Mouse (Mus musculus) embryonic facial prominence, embryonic 11.5 days (tissue): ENCODE results near the gene Ddr2. TPM values are rescaled to one million over a fixed set of nuclear protein-coding genes. Genes with fewer than 3 reads are reported as not detected.

Experiments used
- ATAC-seq: fragments of 200-750 bp; cut with Nextera tagmentation; replicated peaks from 2 replicates; pipeline ENCODE4 v1.8.0; 2017; ENCODE audit warnings: low read depth; ENCODE audit not compliant: insufficient number of reproducible peaks, low FRiP score, low TSS enrichment
- DNase-seq: peaks from one replicate; pipeline ENCODE4 v3.0.0-alpha.2; 2015; ENCODE audit warnings: low spot score
- H3K27ac ChIP-seq: fragments of 300-500 bp; sonication (generic); replicated peaks from 2 replicates; pipeline ENCODE4 v1.5.1; 2014; ENCODE audit warnings: mild to moderate bottlenecking, low read depth, low read length, control low read depth
- H3K27me3 ChIP-seq: fragments of 300-500 bp; sonication (generic); 2 replicates; pipeline ENCODE4 v1.6.1; 2014; ENCODE audit warnings: mild to moderate bottlenecking, low read length, moderate library complexity, mixed read lengths; ENCODE audit not compliant: control insufficient read depth, insufficient read depth
- H3K36me3 ChIP-seq: fragments of 300-500 bp; sonication (generic); replicated peaks from 2 replicates; pipeline ENCODE4 v1.6.1; 2014; ENCODE audit warnings: low read depth, mild to moderate bottlenecking, low read length, moderate library complexity, mixed read lengths; ENCODE audit not compliant: control insufficient read depth, insufficient read depth
- H3K4me1 ChIP-seq: fragments of 300-500 bp; sonication (generic); 2 replicates; pipeline ENCODE4 v1.6.1; 2014; ENCODE audit warnings: low read length, mixed read lengths; ENCODE audit not compliant: control insufficient read depth, insufficient read depth
- H3K4me2 ChIP-seq: fragments of 300-500 bp; sonication (generic); 2 replicates; pipeline ENCODE4 v1.6.1; 2014; ENCODE audit warnings: low read depth, mild to moderate bottlenecking, control low read depth, low read length, moderate library complexity
- H3K4me3 ChIP-seq: fragments of 300-500 bp; sonication (generic); 2 replicates; pipeline ENCODE4 v1.5.1; 2014; ENCODE audit warnings: low read depth, low read length, control low read depth
- H3K9ac ChIP-seq: fragments of 300-500 bp; sonication (generic); replicated peaks from 2 replicates; pipeline ENCODE4 v1.6.1; 2014; ENCODE audit warnings: mild to moderate bottlenecking, control low read depth, low read length
- H3K9me3 ChIP-seq: fragments of 300-500 bp; sonication (generic); replicated peaks from 2 replicates; pipeline ENCODE4 v1.6.1; 2016; ENCODE audit warnings: mild to moderate bottlenecking, low read length, inconsistent platforms, mixed read lengths; ENCODE audit not compliant: control insufficient read depth
- WGBS: fragments of 180-500 bp; shearing (Covaris S2); extraction: QIAGEN DNeasy Blood & Tissue Kit; methylation state at CpG from one replicate; pipeline ENCODE4 v1.1.7; 2014; 5-methylcytosine and 5-hydroxymethylcytosine counted together
- polyA plus RNA-seq: library from polyadenylated mRNA; unstranded; fragments of >200 nt; fragmentation: Nextera tagmentation; extraction: Ambion mirVana; gene quantifications from 2 replicates; pipeline ENCODE4 v1.2.1, GENCODE M21; 2014

Ddr2 gene
- polyA plus RNA-seq, 1 experiment from 2014 or later = 87.5 TPM

GRCm38 (mm10) chr1:169950651-169951050 is 159.9 kb downstream of the Ddr2 start:
- DNase-seq (no peak), ATAC-seq (no peak)
- H3K4me1 ChIP-seq = no peaks in the 10 kb centered on the region
- H3K36me3 ChIP-seq = peaks cover 6% of the 10 kb centered on the region
- H3K4me3 ChIP-seq = no peak overlapping the region
- H3K27ac ChIP-seq = no peak overlapping the region
- H3K9me3 ChIP-seq = no peaks in the 10 kb centered on the region
- H3K4me2 ChIP-seq = no peak overlapping the region
- 92% methylated on average over 4 of the region's 4 CpGs for WGBS
- no peak overlapping the region for H3K9ac ChIP-seq
- H3K27me3 ChIP-seq = no peaks in the 10 kb centered on the region

DNA sequence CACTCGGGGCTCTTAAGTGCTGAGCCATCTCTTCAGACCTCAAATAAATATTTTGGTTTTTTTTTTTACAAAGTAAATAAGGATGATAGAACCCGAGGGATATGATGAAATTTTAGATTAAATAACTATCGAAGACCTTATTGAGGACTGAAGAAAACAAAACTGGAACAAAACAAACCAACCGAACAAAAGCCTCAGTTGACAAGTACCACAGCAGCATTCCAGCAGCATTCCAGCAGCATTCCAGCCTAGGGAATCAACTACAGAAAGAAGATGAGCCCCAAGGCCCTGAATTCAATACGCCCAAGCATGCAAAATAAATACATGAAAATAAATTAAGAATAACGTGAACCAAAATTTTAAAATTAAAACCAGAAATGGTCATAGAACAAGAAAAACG is 160.6 kb downstream of the Ddr2 start:
- Histone ChIP-seq H3K4me3 (no peak overlapping the region), H3K9ac (no peak overlapping the region), H3K9me3 (no peaks in the 10 kb centered on the region), H3K27me3 (no peaks in the 10 kb centered on the region), H3K4me2 (no peak overlapping the region), H3K27ac (no peak overlapping the region), H3K4me1 (no peaks in the 10 kb centered on the region), H3K36me3 (peaks cover 5% of the 10 kb centered on the region)
- WGBS = 61% methylated on average over 7 of the region's 7 CpGs
- no peak for ATAC-seq
- DNase-seq = no peak

GRCm38 (mm10) chr1:169948866-169949265 is 161.7 kb downstream of the Ddr2 start:
- Histone ChIP-seq H3K9me3 (no peaks in the 10 kb centered on the region), H3K27ac (no peak overlapping the region), H3K9ac (no peak overlapping the region), H3K4me2 (no peak overlapping the region), H3K4me3 (no peak overlapping the region), H3K27me3 (no peaks in the 10 kb centered on the region), H3K36me3 (no peaks in the 10 kb centered on the region; the same call in 1 of the 2 replicates), H3K4me1 (no peaks in the 10 kb centered on the region)
- no peak for ATAC-seq
- 73% methylated on average over 7 of the region's 7 CpGs for WGBS
- no peak for DNase-seq

- Histone ChIP-seq H3K36me3 (no peaks in the 10 kb centered on the region; the same call in 1 of the 2 replicates), H3K9ac (no peak overlapping the region), H3K4me1 (no peaks in the 10 kb centered on the region), H3K9me3 (no peaks in the 10 kb centered on the region), H3K27ac (no peak overlapping the region), H3K27me3 (no peaks in the 10 kb centered on the region), H3K4me2 (no peak overlapping the region), H3K4me3 (no peak overlapping the region)
- DNase-seq = no peak
- ATAC-seq = 0 out of 2 replicates have a peak, but pooled peaks have one; percentile 67
- 73% methylated on average over 7 of the region's 7 CpGs for WGBS
Measured at GRCm38 (mm10) chr1:169948280-169948679, 162.3 kb downstream of the Ddr2 start.

- WGBS = 78% methylated on average over 6 of the region's 6 CpGs
- no peak for ATAC-seq
Measured at GRCm38 (mm10) chr1:169947654-169948053, 162.9 kb downstream of the Ddr2 start.

GRCm38 (mm10) chr1:169946004-169946403 is 164.6 kb downstream of the Ddr2 start:
- Histone ChIP-seq H3K36me3 (no peaks in the 10 kb centered on the region), H3K27me3 (no peaks in the 10 kb centered on the region), H3K4me1 (no peaks in the 10 kb centered on the region), H3K4me3 (no peak overlapping the region), H3K27ac (no peak overlapping the region), H3K9ac (no peak overlapping the region), H3K4me2 (no peak overlapping the region), H3K9me3 (no peaks in the 10 kb centered on the region)
- no peak for DNase-seq
- 74% methylated on average over 3 of the region's 3 CpGs for WGBS
- no peak for ATAC-seq

More at GRCm38 (mm10) chr1:169947654-169948053, 162.9 kb downstream of the Ddr2 start:
- DNase-seq = no peak
- Histone ChIP-seq H3K4me1 (no peaks in the 10 kb centered on the region), H3K27me3 (no peaks in the 10 kb centered on the region), H3K36me3 (no peaks in the 10 kb centered on the region; the same call in 1 of the 2 replicates), H3K9ac (no peak overlapping the region), H3K4me3 (no peak overlapping the region), H3K4me2 (no peak overlapping the region), H3K9me3 (no peaks in the 10 kb centered on the region), H3K27ac (no peak overlapping the region)

- H3K36me3 ChIP-seq = no peaks in the 10 kb centered on the region
- H3K27me3 ChIP-seq = no peaks in the 10 kb centered on the region
- no peaks in the 10 kb centered on the region for H3K9me3 ChIP-seq
- H3K4me2 ChIP-seq = no peak overlapping the region
- H3K27ac ChIP-seq = no peak overlapping the region
- DNase-seq = peak; percentile 84
- H3K4me3 ChIP-seq = no peak overlapping the region
- no peak for ATAC-seq
- WGBS = 6% methylated on average over 2 of the region's 2 CpGs
- H3K9ac ChIP-seq = no peak overlapping the region
- H3K4me1 ChIP-seq = no peaks in the 10 kb centered on the region
Measured at GRCm38 (mm10) chr1:169939345-169939744, 171.2 kb downstream of the Ddr2 start.

DNA sequence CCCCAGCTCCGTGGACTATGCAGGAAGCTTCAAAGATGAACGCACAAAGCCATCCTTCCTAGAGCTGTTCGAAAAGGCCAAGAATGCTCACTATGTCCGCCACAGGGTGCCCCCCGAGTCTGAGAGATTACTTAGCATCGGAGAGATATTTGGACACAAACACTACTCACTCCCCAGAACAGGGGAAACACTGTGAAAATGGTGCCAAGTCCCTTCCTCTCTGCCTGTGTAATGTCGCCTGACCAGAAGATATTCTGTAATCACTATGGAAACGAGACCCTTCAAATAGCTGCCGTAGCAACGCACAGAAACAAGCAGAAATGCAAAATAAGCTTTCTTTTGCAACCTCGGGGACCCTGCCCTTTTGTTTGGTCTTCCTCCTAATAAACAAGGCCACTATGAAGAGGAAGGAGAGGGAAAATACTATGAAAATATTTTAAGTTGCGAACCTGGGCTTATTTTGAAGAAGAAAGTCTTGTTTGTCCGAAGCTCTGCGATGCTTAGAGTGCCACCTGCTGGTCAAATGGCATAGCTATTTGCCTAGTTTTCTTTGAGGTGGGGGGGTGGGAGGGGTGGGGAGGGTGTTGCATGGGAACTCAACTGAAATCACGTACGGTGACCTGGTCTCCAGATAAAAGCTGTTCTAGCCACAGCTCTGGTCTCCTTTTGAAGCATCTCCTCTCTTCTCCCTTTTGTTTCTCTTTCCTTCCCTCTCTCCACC is 176.4 kb downstream of the Ddr2 start:
- no peak for ATAC-seq
- Histone ChIP-seq H3K4me1 (no peaks in the 10 kb centered on the region), H3K9me3 (no peaks in the 10 kb centered on the region), H3K27me3 (no peaks in the 10 kb centered on the region), H3K36me3 (no peaks in the 10 kb centered on the region), H3K4me2 (no peak overlapping the region), H3K9ac (no peak overlapping the region; the same call in 1 of the 2 replicates), H3K4me3 (no peak overlapping the region), H3K27ac (no peak overlapping the region)
- DNase-seq = peak; percentile 82
- 56% methylated on average over 16 of the region's 16 CpGs for WGBS
